Comparison of ENCODE assay signal across 27 mouse cellular contexts in genomic region chr6:86069856-86070255, GRCm38 (mm10). TPM values are rescaled to one million over a fixed set of nuclear protein-coding genes. Genes with fewer than 3 reads are reported as not detected.
DNase-seq lines count a peak whose midpoint lies in the region; ATAC-seq and TF ChIP-seq lines count a peak whose summit lies in the region.
"Had no signal": no experiment of that assay in that cellular context is flagged by ENCODE, and none has a peak within 500 bp of the region (broad histone marks: within the 10 kb centered on the region; RNA-seq: fewer than 3 reads in every experiment).

No protein-coding gene starts in this region.

- ATAC-seq in hindbrain, embryonic 13.5 days (ENCODE audit: low FRiP score) = no peak
- no peak for ATAC-seq in hindbrain, postnatal 0 days
- no peak for ATAC-seq in neural tube, embryonic 13.5 days (ENCODE audit: low read depth)
- no peak for ATAC-seq in neural tube, embryonic 15.5 days (ENCODE audit: low FRiP score)
- ATAC-seq in liver, embryonic 15.5 days (ENCODE audit: insufficient read depth) = peak; percentile 84
- ATAC-seq: intestine, embryonic 16.5 days had no signal

- H3K27me3 ChIP-seq in hindbrain, embryonic 13.5 days = no peaks in the 10 kb centered on the region
- no peaks in the 10 kb centered on the region for H3K27me3 ChIP-seq in hindbrain, postnatal 0 days (ENCODE audit: insufficient read depth, low read length)
- no peaks in the 10 kb centered on the region for H3K27me3 ChIP-seq in neural tube, embryonic 13.5 days
- H3K27me3 ChIP-seq in neural tube, embryonic 15.5 days (replicated peaks) = no peaks in the 10 kb centered on the region
- peaks cover 17% of the 10 kb centered on the region for H3K27me3 ChIP-seq in liver, embryonic 15.5 days
- H3K27me3 ChIP-seq: limb, embryonic 13.5 days; lung, embryonic 15.5 days had no signal

- DNase-seq in hindbrain, postnatal 0 days (ENCODE audit: low spot score) = no peak
- no peak for DNase-seq in thymus, postnatal 14 days
- DNase-seq in urinary bladder, postnatal 4 days (ENCODE audit: low spot score in 2 of 2) = no peak
- DNase-seq: adrenal gland, postnatal 36 days; cerebellum, adult 11-12 months; heart, postnatal 14 days; kidney, postnatal 4 days; midbrain, embryonic 14.5 days; thymus, postnatal 36 days had no signal

- H3K9ac ChIP-seq in hindbrain, embryonic 13.5 days = no peak overlapping the region
- H3K9ac ChIP-seq in hindbrain, postnatal 0 days (replicated peaks; ENCODE audit: low read length) = no peak overlapping the region
- no peak overlapping the region for H3K9ac ChIP-seq in neural tube, embryonic 13.5 days
- no peak overlapping the region for H3K9ac ChIP-seq in neural tube, embryonic 15.5 days (replicated peaks)
- no peak overlapping the region for H3K9ac ChIP-seq in liver, embryonic 15.5 days
- H3K9ac ChIP-seq: heart, embryonic 12.5 days; hindbrain, embryonic 14.5 days; limb, embryonic 13.5 days; lung, embryonic 15.5 days had no signal

- H3K4me1 ChIP-seq in hindbrain, embryonic 13.5 days (replicated peaks) = peaks cover 90% of the 10 kb centered on the region
- H3K4me1 ChIP-seq in hindbrain, postnatal 0 days (ENCODE audit: insufficient read depth, low read length) = peaks cover 6% of the 10 kb centered on the region
- peaks cover 97% of the 10 kb centered on the region for H3K4me1 ChIP-seq in neural tube, embryonic 13.5 days (replicated peaks)
- H3K4me1 ChIP-seq in neural tube, embryonic 15.5 days = peaks cover 54% of the 10 kb centered on the region
- peaks cover 38% of the 10 kb centered on the region for H3K4me1 ChIP-seq in liver, embryonic 15.5 days (replicated peaks)
- H3K4me1 ChIP-seq: heart, embryonic 12.5 days; limb, embryonic 13.5 days; lung, embryonic 15.5 days had no signal

- H3K4me3 ChIP-seq in hindbrain, embryonic 13.5 days = no peak overlapping the region
- no peak overlapping the region for H3K4me3 ChIP-seq in hindbrain, postnatal 0 days (ENCODE audit: low read length)
- no peak overlapping the region for H3K4me3 ChIP-seq in neural tube, embryonic 13.5 days
- no peak overlapping the region for H3K4me3 ChIP-seq in neural tube, embryonic 15.5 days (replicated peaks)
- H3K4me3 ChIP-seq in liver, embryonic 15.5 days (replicated peaks) = no peak overlapping the region
- H3K4me3 ChIP-seq: heart, embryonic 12.5 days; limb, embryonic 13.5 days; lung, embryonic 15.5 days had no signal

- no peak for TF ChIP-seq CTCF in hindbrain, postnatal 0 days (IDR thresholded peaks at IDR 0.05; ENCODE audit: low read depth)

- peak overlapping the region; percentile 35; the same call in 1 of the 2 replicates for H3K27ac ChIP-seq in hindbrain, embryonic 13.5 days
- no peak overlapping the region for H3K27ac ChIP-seq in hindbrain, postnatal 0 days
- peak overlapping the region; percentile 56 for H3K27ac ChIP-seq in neural tube, embryonic 13.5 days (replicated peaks)
- no peak overlapping the region for H3K27ac ChIP-seq in neural tube, embryonic 15.5 days (replicated peaks)
- H3K27ac ChIP-seq in liver, embryonic 15.5 days (replicated peaks) = no peak overlapping the region
- H3K27ac ChIP-seq: limb, embryonic 13.5 days; lung, embryonic 15.5 days; macrophage had no signal

- H3K4me2 ChIP-seq in hindbrain, embryonic 13.5 days = no peak overlapping the region
- no peak overlapping the region for H3K4me2 ChIP-seq in hindbrain, postnatal 0 days (ENCODE audit: low read depth, low read length)
- H3K4me2 ChIP-seq in neural tube, embryonic 13.5 days = no peak overlapping the region
- no peak overlapping the region for H3K4me2 ChIP-seq in neural tube, embryonic 15.5 days
- no peak overlapping the region for H3K4me2 ChIP-seq in liver, embryonic 15.5 days
- H3K4me2 ChIP-seq: heart, embryonic 12.5 days; hindbrain, embryonic 14.5 days; limb, embryonic 13.5 days; lung, embryonic 15.5 days had no signal

- WGBS in hindbrain, embryonic 13.5 days = 84% methylated on average over 3 of the region's 3 CpGs
- 85% methylated on average over 3 of the region's 3 CpGs for WGBS in hindbrain, postnatal 0 days
- 83% methylated on average over 3 of the region's 3 CpGs for WGBS in neural tube, embryonic 13.5 days
- WGBS in neural tube, embryonic 15.5 days = 86% methylated on average over 3 of the region's 3 CpGs
- 28% methylated on average over 3 of the region's 3 CpGs for WGBS in liver, embryonic 15.5 days (ENCODE audit: insufficient replicate concordance)

- H3K9me3 ChIP-seq in hindbrain, embryonic 13.5 days = no peaks in the 10 kb centered on the region
- no peaks in the 10 kb centered on the region for H3K9me3 ChIP-seq in hindbrain, postnatal 0 days (ENCODE audit: low read length)
- no peaks in the 10 kb centered on the region for H3K9me3 ChIP-seq in neural tube, embryonic 13.5 days
- no peaks in the 10 kb centered on the region for H3K9me3 ChIP-seq in neural tube, embryonic 15.5 days (replicated peaks)
- H3K9me3 ChIP-seq in liver, embryonic 15.5 days (replicated peaks) = no peaks in the 10 kb centered on the region
- H3K9me3 ChIP-seq: heart, embryonic 12.5 days; limb, embryonic 13.5 days; lung, embryonic 15.5 days had no signal

- H3K36me3 ChIP-seq in hindbrain, embryonic 13.5 days = no peaks in the 10 kb centered on the region; the same call in 1 of the 2 replicates
- H3K36me3 ChIP-seq in hindbrain, postnatal 0 days (ENCODE audit: insufficient read depth, low read length) = no peaks in the 10 kb centered on the region
- H3K36me3 ChIP-seq in neural tube, embryonic 13.5 days = no peaks in the 10 kb centered on the region
- no peaks in the 10 kb centered on the region for H3K36me3 ChIP-seq in neural tube, embryonic 15.5 days
- no peaks in the 10 kb centered on the region for H3K36me3 ChIP-seq in liver, embryonic 15.5 days (replicated peaks)
- H3K36me3 ChIP-seq: heart, embryonic 12.5 days; limb, embryonic 13.5 days; lung, embryonic 15.5 days had no signal

RNA-seq across cellular contexts. Expression of gene Add2, which starts 41.4 kb away (rescaled TPM):
- polyA plus RNA-seq in hindbrain, embryonic 13.5 days (2015; fragmentation: Nextera tagmentation; extraction: Ambion mirVana) = 173 and 185 TPM in 2 replicates
- 132 and 149 TPM in 2 replicates for total RNA-seq in hindbrain, postnatal 0 days (2014; rRNA removed)
- 84.6 and 90.0 TPM in 2 replicates for polyA plus RNA-seq in hindbrain, postnatal 0 days (2015; fragmentation: Nextera tagmentation; extraction: Ambion mirVana)
- 137 and 148 TPM in 2 replicates for polyA plus RNA-seq in neural tube, embryonic 13.5 days (2015; fragmentation: Nextera tagmentation; extraction: Ambion mirVana)
- 107 and 130 TPM in 2 replicates for polyA plus RNA-seq in neural tube, embryonic 15.5 days (2015; fragmentation: Nextera tagmentation; extraction: Ambion mirVana)
- polyA plus RNA-seq in liver, embryonic 15.5 days (2015; fragmentation: Nextera tagmentation; extraction: Ambion mirVana) = 89.4 and 102 TPM in 2 replicates
- total RNA-seq: CH12.LX had no signal
- polyA plus RNA-seq: macrophage had no signal

RNA-seq across cellular contexts. Expression of gene Figla, which starts 53.9 kb away (rescaled TPM):
- not detected in 2 replicates for polyA plus RNA-seq in hindbrain, embryonic 13.5 days (2015; fragmentation: Nextera tagmentation; extraction: Ambion mirVana)
- total RNA-seq in hindbrain, postnatal 0 days (2014; rRNA removed) = not detected in 2 replicates
- not detected in 2 replicates for polyA plus RNA-seq in hindbrain, postnatal 0 days (2015; fragmentation: Nextera tagmentation; extraction: Ambion mirVana)
- polyA plus RNA-seq in neural tube, embryonic 13.5 days (2015; fragmentation: Nextera tagmentation; extraction: Ambion mirVana) = not detected in 2 replicates
- not detected in 2 replicates for polyA plus RNA-seq in neural tube, embryonic 15.5 days (2015; fragmentation: Nextera tagmentation; extraction: Ambion mirVana)
- not detected in 2 replicates for polyA plus RNA-seq in liver, embryonic 15.5 days (2015; fragmentation: Nextera tagmentation; extraction: Ambion mirVana)
- total RNA-seq: adrenal gland, postnatal 36 days; CH12.LX; gastrocnemius, adult 8-10 months; granulocyte monocyte progenitor cell, adult 5-6 weeks; heart, postnatal 14 days; layer of hippocampus, postnatal 10 days; left cerebral cortex, postnatal 10 days; MEL had no signal
- polyA plus RNA-seq: frontal cortex, adult 2 months; heart, embryonic 12.5 days; hindbrain, embryonic 14.5 days; intestine, embryonic 16.5 days; kidney, embryonic 14.5 days; limb, embryonic 13.5 days; lung, embryonic 15.5 days; macrophage; midbrain, embryonic 14.5 days had no signal

Comparison
In these comparisons a context has a peak if more than half of its experiments do, and no peak if none do; other contexts are left out.
1. H3K27ac ChIP-seq: peak in hindbrain, embryonic 13.5 days (single experiment) and neural tube, embryonic 13.5 days (single experiment); none in hindbrain, postnatal 0 days (single experiment), neural tube, embryonic 15.5 days (single experiment) and liver, embryonic 15.5 days (single experiment).